Mouse (Mus musculus): ENCODE measurements at regions not wholly inside any gene's neighbourhood (a gene's known extent, or its start where the extent isn't known, plus 50 kb on each side); places are given as distances from the start of the nearest gene placed in this dataset.
"Not testable (repeated sequence)": the region's sequence is repeated elsewhere in the genome, so short reads cannot be mapped to it uniquely, and the experiment has no call there.

- no peak for DNase-seq (ENCODE audit: low spot score in 2 of 2)
These were observed 352.1 kb upstream of the Gm6657 start for GRCm38 (mm10) chr12:77841844-77842415.

- no peak for DNase-seq (ENCODE audit: low spot score in 2 of 2)
These were observed 341.2 kb upstream of the Gm6657 start for GRCm38 (mm10) chr12:77852595-77853577.

GRCm38 (mm10) chr12:77854281-77855075 lies 339.6 kb upstream of the Gm6657 start:
- DNase-seq (ENCODE audit: low spot score in 2 of 2) = no peak

GRCm38 (mm10) chr12:77855796-77856195 lies 338.2 kb upstream of the Gm6657 start:
- no peak for DNase-seq (ENCODE audit: low spot score in 2 of 2)

GRCm38 (mm10) chr12:77857281-77857680 lies 336.8 kb upstream of the Gm6657 start:
- DNase-seq (ENCODE audit: low spot score in 2 of 2) = peak; percentile 45 to 58

GRCm38 (mm10) chr12:77860769-77861557 lies 333.1 kb upstream of the Gm6657 start:
- DNase-seq (ENCODE audit: low spot score in 2 of 2) = no peak

- DNase-seq (ENCODE audit: low spot score in 2 of 2) = no peak
These were observed 326.0 kb upstream of the Gm6657 start for GRCm38 (mm10) chr12:77867947-77868495.

- DNase-seq (ENCODE audit: low spot score in 2 of 2) = no peak
These were observed 324.7 kb upstream of the Gm6657 start for GRCm38 (mm10) chr12:77869296-77869695.

GRCm38 (mm10) chr12:77887335-77887734 lies 306.7 kb upstream of the Gm6657 start:
- no peak for DNase-seq (ENCODE audit: low spot score in 2 of 2)

- DNase-seq (ENCODE audit: low spot score in 2 of 2) = no peak
These were observed 302.6 kb upstream of the Gm6657 start for GRCm38 (mm10) chr12:77891452-77891851.

GRCm38 (mm10) chr12:77894238-77894637 lies 299.8 kb upstream of the Gm6657 start:
- no peak for DNase-seq (ENCODE audit: low spot score in 2 of 2)

GRCm38 (mm10) chr12:77895508-77895907 lies 298.5 kb upstream of the Gm6657 start:
- DNase-seq (ENCODE audit: low spot score in 2 of 2) = no peak

GRCm38 (mm10) chr12:77898974-77899373 lies 295.1 kb upstream of the Gm6657 start:
- not testable (repeated sequence) for DNase-seq (ENCODE audit: low spot score in 2 of 2)

GRCm38 (mm10) chr12:77901254-77901653 lies 292.8 kb upstream of the Gm6657 start:
- no peak for DNase-seq (ENCODE audit: low spot score in 2 of 2)

- no peak for DNase-seq (ENCODE audit: low spot score in 2 of 2)
These were observed 281.0 kb upstream of the Gm6657 start for GRCm38 (mm10) chr12:77912863-77913554.

- no peak for DNase-seq (ENCODE audit: low spot score in 2 of 2)
These were observed 265.3 kb upstream of the Gm6657 start for GRCm38 (mm10) chr12:77928729-77929128.

GRCm38 (mm10) chr12:77929571-77929970 lies 264.5 kb upstream of the Gm6657 start:
- DNase-seq (ENCODE audit: low spot score in 2 of 2) = no peak

GRCm38 (mm10) chr12:77943960-77944359 lies 250.1 kb upstream of the Gm6657 start:
- DNase-seq (ENCODE audit: low spot score in 2 of 2) = no peak

GRCm38 (mm10) chr12:77949474-77950017 lies 244.5 kb upstream of the Gm6657 start:
- DNase-seq (ENCODE audit: low spot score in 2 of 2) = peak; percentile 50 to 59

- DNase-seq (ENCODE audit: low spot score in 2 of 2) = no peak
These were observed 241.6 kb upstream of the Gm6657 start for GRCm38 (mm10) chr12:77952492-77952891.
